ENCODE assay signal across 13 mouse cellular contexts in genomic region chr7:121968242-121968641, GRCm38 (mm10).
"Had no signal": no experiment of that assay in that cellular context is flagged by ENCODE, and none has a peak within 500 bp of the region (broad histone marks: within the 10 kb centered on the region; RNA-seq: fewer than 3 reads in every experiment).

No protein-coding gene starts in this region.

- H3K27ac ChIP-seq: limb, embryonic 13.5 days; midbrain, embryonic 15.5 days; neural tube, embryonic 12.5 days; stomach, embryonic 15.5 days had no signal

- H3K9me3 ChIP-seq: limb, embryonic 13.5 days; midbrain, embryonic 15.5 days; neural tube, embryonic 12.5 days; stomach, embryonic 15.5 days had no signal

- H3K4me2 ChIP-seq: limb, embryonic 13.5 days; midbrain, embryonic 11.5 days; midbrain, embryonic 15.5 days; neural tube, embryonic 12.5 days; stomach, embryonic 15.5 days had no signal

- H3K4me3 ChIP-seq: limb, embryonic 13.5 days; midbrain, embryonic 15.5 days; neural tube, embryonic 12.5 days; stomach, embryonic 15.5 days had no signal

- ATAC-seq: intestine, postnatal 0 days; midbrain, embryonic 15.5 days had no signal

- H3K4me1 ChIP-seq: limb, embryonic 13.5 days; midbrain, embryonic 15.5 days; neural tube, embryonic 12.5 days; stomach, embryonic 15.5 days had no signal

- H3K9ac ChIP-seq: limb, embryonic 13.5 days; midbrain, embryonic 15.5 days; neural tube, embryonic 12.5 days; stomach, embryonic 15.5 days had no signal

- DNase-seq: kidney, adult 8-10 months; kidney, postnatal 25 days; layer of hippocampus, adult 9-11 months; left cerebral cortex, postnatal 4 days; lung, adult 18-20 months; lung, postnatal 36 days; spleen, adult 18-20 months had no signal

- H3K27me3 ChIP-seq: limb, embryonic 13.5 days; midbrain, embryonic 15.5 days; neural tube, embryonic 12.5 days; stomach, embryonic 15.5 days had no signal
